ENCODE assay signal across 20 mouse cellular contexts in the genomic region with DNA sequence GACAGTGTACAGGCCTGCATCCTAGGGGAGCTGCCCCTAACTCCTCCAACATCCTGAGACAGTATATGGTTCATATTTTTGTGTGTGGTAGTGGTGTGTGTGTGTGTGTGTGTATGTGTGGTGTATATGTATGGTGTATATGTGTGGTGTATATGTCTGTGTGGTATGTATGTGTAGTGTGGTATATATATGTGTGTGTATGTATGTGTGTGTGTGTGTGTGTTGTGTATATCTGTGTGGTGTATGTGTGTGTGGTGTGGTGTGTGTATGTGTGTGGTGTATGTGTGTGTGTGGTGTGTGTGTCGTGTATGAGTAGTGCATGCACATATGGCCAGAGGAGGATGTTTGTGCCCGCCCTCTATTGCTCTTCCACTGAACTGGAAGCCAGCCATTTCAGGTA. TPM values are rescaled to one million over a fixed set of nuclear protein-coding genes. Genes with fewer than 3 reads are reported as not detected.
"Had no signal": no experiment of that assay in that cellular context is flagged by ENCODE, and none has a peak within 500 bp of the region (broad histone marks: within the 10 kb centered on the region; RNA-seq: fewer than 3 reads in every experiment).

No protein-coding gene starts in this region.

- DNase-seq: kidney, adult 9 months; kidney, postnatal 10 days; lung, adult 2 months; lung, postnatal 36 days; right cerebral cortex, postnatal 14 days; thymus, adult 18-20 months; thymus, postnatal 14 days had no signal

- H3K36me3 ChIP-seq: limb, embryonic 10.5 days; liver, embryonic 15.5 days; midbrain, embryonic 15.5 days had no signal

- H3K27me3 ChIP-seq: midbrain, embryonic 15.5 days had no signal

- H3K9me3 ChIP-seq: limb, embryonic 10.5 days; liver, embryonic 15.5 days; midbrain, embryonic 15.5 days had no signal

- H3K4me1 ChIP-seq: liver, embryonic 15.5 days had no signal

- H3K27ac ChIP-seq: left cerebral cortex, adult 2 months; limb, embryonic 10.5 days; liver, embryonic 15.5 days; midbrain, embryonic 15.5 days had no signal

- H3K9ac ChIP-seq: liver, embryonic 15.5 days; midbrain, embryonic 15.5 days had no signal

- H3K4me2 ChIP-seq: liver, embryonic 11.5 days; liver, embryonic 15.5 days; midbrain, embryonic 15.5 days had no signal

- ATAC-seq: lung, postnatal 0 days; midbrain, embryonic 15.5 days had no signal

- H3K4me3 ChIP-seq: left cerebral cortex, adult 2 months; limb, embryonic 10.5 days; liver, embryonic 15.5 days; midbrain, embryonic 15.5 days had no signal

RNA-seq across cellular contexts. Expression of a gene that starts 17.7 kb away (rescaled TPM):
- total RNA-seq: layer of hippocampus, adult 8-10 months; left cerebral cortex, adult 2 months; left cerebral cortex, postnatal 14 days; megakaryocyte progenitor cell, adult 5-6 weeks; monocyte, adult 5-6 weeks had no signal
- polyA plus RNA-seq: large intestine, adult 2 months; limb, embryonic 10.5 days; limb, embryonic 14.5 days; liver, embryonic 11.5 days; liver, embryonic 15.5 days; lung, adult 2 months; lung, postnatal 0 days; small intestine, adult 2 months had no signal
